Comparison of ENCODE assay signal across 7 mouse cellular contexts in the genomic region with DNA sequence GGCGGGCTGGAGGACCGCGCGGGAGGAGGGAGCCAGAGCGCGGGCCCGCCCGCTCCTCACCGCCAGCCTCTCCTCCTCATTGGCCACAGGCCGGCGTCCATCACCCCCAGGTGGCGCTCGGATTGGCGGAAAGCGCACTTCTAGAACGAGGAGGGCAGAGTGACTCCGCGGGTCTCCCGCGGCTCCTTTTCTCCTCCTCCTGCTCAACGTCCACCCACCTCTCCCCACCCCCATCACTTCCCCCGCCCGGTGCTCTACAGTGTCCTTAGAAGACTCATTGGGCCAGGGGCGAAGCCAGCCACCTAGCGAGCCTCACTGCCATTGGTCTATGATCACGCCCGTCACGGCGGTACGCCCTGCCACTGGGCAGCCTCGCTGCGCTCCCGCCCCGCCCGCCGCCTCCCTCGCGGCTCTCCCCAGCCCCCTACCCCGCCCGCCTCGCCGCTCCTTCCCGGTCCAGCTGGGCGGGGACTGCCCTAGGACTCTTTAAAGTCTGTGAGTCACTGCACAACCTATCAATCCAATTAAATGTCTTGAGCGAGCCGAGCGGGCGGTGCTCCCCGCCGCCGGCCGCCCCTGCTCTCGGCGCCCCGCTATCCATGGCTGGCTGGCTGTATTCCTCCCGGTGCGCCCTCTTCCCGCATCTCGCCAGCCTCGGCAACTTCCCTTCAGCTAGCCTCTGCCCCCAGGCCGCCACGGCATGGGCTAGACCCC. TPM values are rescaled to one million over a fixed set of nuclear protein-coding genes. Genes with fewer than 3 reads are reported as not detected.
DNase-seq lines count a peak whose midpoint lies in the region; ATAC-seq and TF ChIP-seq lines count a peak whose summit lies in the region.

Gene Sertad2 (plus strand): TSS at position 515 of the 714 bp plus-strand sequence.

- peak within 1 kb of the TSS; percentile 92 for H3K27ac ChIP-seq in embryonic facial prominence, embryonic 10.5 days (replicated peaks)
- H3K27ac ChIP-seq in intestine, postnatal 0 days (ENCODE audit: low read depth, low read length) = peak within 1 kb of the TSS; percentile 73
- H3K27ac ChIP-seq in midbrain, embryonic 12.5 days (replicated peaks) = peak within 1 kb of the TSS; percentile 95
- peak within 1 kb of the TSS; percentile 94 for H3K27ac ChIP-seq in small intestine, adult 2 months (ENCODE audit: insufficient read depth, low read depth, low read length)

- peak within 1 kb of the TSS; percentile 85 for H3K4me3 ChIP-seq in embryonic facial prominence, embryonic 10.5 days
- peak within 1 kb of the TSS; percentile 78 for H3K4me3 ChIP-seq in intestine, postnatal 0 days (ENCODE audit: low read depth, low read length)
- H3K4me3 ChIP-seq in midbrain, embryonic 12.5 days = peak within 1 kb of the TSS; percentile 61
- H3K4me3 ChIP-seq in small intestine, adult 2 months (ENCODE audit: low read depth, low read length) = peak within 1 kb of the TSS; percentile 88

- intact Hi-C loops in left cerebral cortex, postnatal 4 days (cut with DNase I) = loop anchor here (5.0 kb wide), 2 partner anchors 86 to 89 kb away; no protein-coding TSS in a partner anchor

- H3K9me3 ChIP-seq in embryonic facial prominence, embryonic 10.5 days = no peaks in the 10 kb centered on the region
- no peaks in the 10 kb centered on the region for H3K9me3 ChIP-seq in intestine, postnatal 0 days (ENCODE audit: control insufficient read depth)
- H3K9me3 ChIP-seq in midbrain, embryonic 12.5 days = no peaks in the 10 kb centered on the region

- no peaks in the 10 kb centered on the region for H3K36me3 ChIP-seq in embryonic facial prominence, embryonic 10.5 days (replicated peaks)
- no peaks in the 10 kb centered on the region for H3K36me3 ChIP-seq in intestine, postnatal 0 days (ENCODE audit: control insufficient read depth, insufficient read depth)
- no peaks in the 10 kb centered on the region for H3K36me3 ChIP-seq in midbrain, embryonic 12.5 days
- no peaks in the 10 kb centered on the region for H3K36me3 ChIP-seq in small intestine, adult 2 months (ENCODE audit: control insufficient read depth, insufficient read depth, low read length)

- peak; percentile 99 for ATAC-seq in intestine, postnatal 0 days
- ATAC-seq in midbrain, embryonic 12.5 days (ENCODE audit: low FRiP score, low read depth) = peak; percentile 99

- peak; percentile 84 for TF ChIP-seq POLR2A in small intestine, adult 2 months (IDR thresholded peaks at IDR 0.05; ENCODE audit: low read depth, low read length)

- H3K9ac ChIP-seq in intestine, postnatal 0 days (ENCODE audit: low read depth, low read length) = peak within 1 kb of the TSS; percentile 69
- H3K9ac ChIP-seq in midbrain, embryonic 12.5 days (replicated peaks) = peak within 1 kb of the TSS; percentile 79

- H3K4me1 ChIP-seq in embryonic facial prominence, embryonic 10.5 days = peaks cover 20% of the 10 kb centered on the region
- 0 out of 2 replicates have a peak, but pooled peaks cover 3% of the 10 kb centered on the region for H3K4me1 ChIP-seq in intestine, postnatal 0 days (replicated peaks; ENCODE audit: control insufficient read depth, insufficient read depth, low read length)
- H3K4me1 ChIP-seq in midbrain, embryonic 12.5 days = peaks cover 18% of the 10 kb centered on the region; the same call in 1 of the 2 replicates
- no peaks in the 10 kb centered on the region; the same call in 1 of the 2 replicates for H3K4me1 ChIP-seq in small intestine, adult 2 months (ENCODE audit: control insufficient read depth, insufficient read depth, insufficient read length, low read length)

- WGBS in embryonic facial prominence, embryonic 10.5 days = under 1% methylated on average over 62 of the region's 62 CpGs
- WGBS in intestine, postnatal 0 days = under 1% methylated on average over 59 of the region's 62 CpGs
- WGBS in midbrain, embryonic 12.5 days = under 1% methylated on average over 40 of the region's 62 CpGs
- under 1% methylated on average over 62 of the region's 62 CpGs for WGBS in small intestine, adult 2 months

- H3K27me3 ChIP-seq in embryonic facial prominence, embryonic 10.5 days (replicated peaks; ENCODE audit: low read depth, poor library complexity, severe bottlenecking) = peaks cover 24% of the 10 kb centered on the region
- no peaks in the 10 kb centered on the region for H3K27me3 ChIP-seq in intestine, postnatal 0 days (replicated peaks; ENCODE audit: control insufficient read depth, insufficient read depth, low read length)
- H3K27me3 ChIP-seq in midbrain, embryonic 12.5 days = peaks cover 16% of the 10 kb centered on the region
- H3K27me3 ChIP-seq in small intestine, adult 2 months (ENCODE audit: control insufficient read depth, insufficient read depth, low read length) = no peaks in the 10 kb centered on the region

- TF ChIP-seq CTCF in intestine, postnatal 0 days (IDR thresholded peaks at IDR 0.05; ENCODE audit: low read depth) = peak; percentile 47
- no peak for TF ChIP-seq CTCF in small intestine, adult 2 months (IDR thresholded peaks at IDR 0.05; ENCODE audit: extremely low read depth, insufficient read length, insufficient replicate concordance, low read depth, low read length)

- DNase-seq in adrenal gland, postnatal 10 days = peak; percentile 99
- peak; percentile 99 for DNase-seq in embryonic facial prominence, embryonic 10.5 days (ENCODE audit: low spot score)
- DNase-seq in gonadal fat pad, adult 2 months (ENCODE audit: low read depth) = peak; percentile 84
- DNase-seq in left cerebral cortex, postnatal 4 days = peak; percentile 100

- peak within 1 kb of the TSS; percentile 96 for H3K4me2 ChIP-seq in intestine, postnatal 0 days (replicated peaks; ENCODE audit: low read depth)
- peak within 1 kb of the TSS; percentile 77 for H3K4me2 ChIP-seq in midbrain, embryonic 12.5 days (replicated peaks)

RNA-seq across cellular contexts. Expression of gene Sertad2, which starts in this region (rescaled TPM):
- total RNA-seq in adrenal gland, postnatal 10 days (2021) = 10 to 100 TPM; 13.5 to 17.7 TPM
- polyA plus RNA-seq in embryonic facial prominence, embryonic 10.5 days (2016; fragmentation: Nextera tagmentation; extraction: Ambion mirVana) = 29.6 and 33.2 TPM in 2 replicates
- 22.1 and 24.2 TPM in 2 replicates for polyA plus RNA-seq in gonadal fat pad, adult 2 months (2012; rRNA removed)
- polyA plus RNA-seq in intestine, postnatal 0 days (2015; fragmentation: Nextera tagmentation; extraction: Ambion mirVana) = 38.2 and 40.3 TPM in 2 replicates
- 10 to 100 TPM; 28.2 to 30.9 TPM for total RNA-seq in left cerebral cortex, postnatal 4 days (2021)
- 31.6 and 42.2 TPM in 2 replicates for polyA plus RNA-seq in midbrain, embryonic 12.5 days (2016; fragmentation: Nextera tagmentation; extraction: Ambion mirVana)
- 31.2 and 47.8 TPM in 2 replicates for polyA plus RNA-seq in small intestine, adult 2 months (2012; rRNA removed)

Comparison
In these comparisons a context has a peak if more than half of its experiments do, and no peak if none do; other contexts are left out.
1. Peak in every context shown above with its lines: DNase-seq, ATAC-seq, H3K4me3 ChIP-seq and H3K27ac ChIP-seq.